Mouse (Mus musculus) layer of hippocampus, postnatal 36 days (tissue): ENCODE results near the gene Swt1. TPM values are rescaled to one million over a fixed set of nuclear protein-coding genes. Genes with fewer than 3 reads are reported as not detected.

Experiments used
- microRNA-seq, 2 experiments: library from miRNA; unstranded; fragments of <30 nt; microRNA quantifications; one replicate each; pipeline ENCODE4 v1.2.0; 2021
- total RNA-seq, 2 experiments: library from RNA; stranded (reverse); gene quantifications; 2 replicates each; pipeline ENCODE4 v1.2.3; 2021

Swt1 gene
- total RNA-seq, 2 experiments from 2014 or later = 15.0 to 17.2 TPM

Small RNA genes within 50 kb of the gene (microRNA-seq; reads per million reads assigned to microRNA genes)
- gene Mir7682 = 1.2 to 2.1 reads per million in 2 experiments

Other genes with a start within 250 kb of the Swt1 start
- not detected for gene Gm47985, start 245.9 kb downstream of the Swt1 start, total RNA-seq
- gene Gm8947, start 236.1 kb downstream of the Swt1 start, total RNA-seq = not detected
- gene Gm47995, start 230.0 kb downstream of the Swt1 start, total RNA-seq = not detected
- not detected for gene 3110040M04Rik, start 224.3 kb downstream of the Swt1 start, total RNA-seq
- gene Gm47996, start 218.3 kb downstream of the Swt1 start, total RNA-seq = not detected
- gene Ivns1abp, start 84.0 kb downstream of the Swt1 start, total RNA-seq = 10 to 100 TPM; 97.7 to 99.2 TPM
- gene Trmt1l, start 87 bp upstream of the Swt1 start, total RNA-seq = 10 to 100 TPM; 36.1 to 36.5 TPM
- 10 to 100 TPM; 36.9 to 43.6 TPM for gene Rnf2, start 72.5 kb upstream of the Swt1 start, total RNA-seq
- 1 to 10 TPM; 1.5 to 2.7 TPM for gene Fam129a, start 142.7 kb upstream of the Swt1 start, total RNA-seq